ENCODE assay signal across 8 mouse cellular contexts in the genomic region with DNA sequence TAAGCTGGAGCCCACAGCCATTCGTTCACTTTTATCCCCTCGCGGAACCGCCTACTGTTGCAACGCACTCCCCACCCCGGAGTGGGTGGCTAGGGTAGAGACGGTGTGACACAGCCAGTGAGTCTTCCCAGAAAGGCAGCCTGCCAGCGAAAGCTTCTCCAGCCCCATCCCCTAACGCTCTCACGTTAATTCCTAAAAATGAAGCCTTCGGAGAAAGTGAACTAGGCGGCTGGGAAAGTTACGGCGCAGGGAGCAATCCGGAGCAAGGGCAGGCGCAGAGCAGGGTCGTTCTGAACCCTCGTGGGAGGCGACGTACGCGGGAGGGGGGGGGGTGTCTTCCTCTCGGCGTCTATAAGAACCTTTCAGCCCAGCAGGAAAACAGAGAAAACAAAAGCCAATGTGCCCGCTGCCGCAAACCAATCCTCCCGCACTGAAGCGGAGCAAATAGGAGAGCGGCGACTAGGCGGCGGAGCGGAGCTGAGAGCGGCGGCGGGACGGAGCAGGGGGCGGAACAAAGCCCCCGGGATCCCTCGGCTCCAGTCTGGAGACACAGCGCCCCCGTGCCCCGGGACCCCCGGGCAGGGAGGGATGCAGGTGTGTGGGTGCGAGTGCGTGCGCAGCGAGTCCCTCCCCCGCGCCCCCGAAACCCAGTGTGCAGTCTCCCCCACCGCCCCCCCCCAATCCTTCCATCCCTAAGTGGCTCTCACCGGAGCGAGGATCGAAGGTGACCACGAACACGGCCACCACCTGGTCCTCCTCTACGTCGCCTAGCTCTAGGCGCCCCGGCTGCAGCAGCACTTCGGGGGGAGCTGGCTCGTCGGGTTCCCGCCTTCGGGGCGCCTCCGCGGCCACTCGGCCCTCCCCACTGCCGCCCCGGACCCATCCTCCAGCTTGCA. TPM values are rescaled to one million over a fixed set of nuclear protein-coding genes. Genes with fewer than 3 reads are reported as not detected.
DNase-seq lines count a peak whose midpoint lies in the region; ATAC-seq and TF ChIP-seq lines count a peak whose summit lies in the region.

No protein-coding gene starts in this region.

- peak overlapping the region; percentile 82 for H3K4me3 ChIP-seq in bone marrow macrophage, adult 2 months (ENCODE audit: insufficient read depth, low read length)
- H3K4me3 ChIP-seq in forebrain, embryonic 11.5 days (ENCODE audit: low read depth, low read length), result peak overlapping the region; percentile 78
- H3K4me3 ChIP-seq in lung, postnatal 0 days (ENCODE audit: low read depth, low read length), result peak overlapping the region; percentile 69

- no peak for TF ChIP-seq CTCF in bone marrow macrophage, adult 2 months (IDR thresholded peaks at IDR 0.05; ENCODE audit: low read depth, low read length)
- peak; percentile 41 for TF ChIP-seq CTCF in lung, postnatal 0 days (IDR thresholded peaks at IDR 0.05)

- no peak for TF ChIP-seq POLR2A in bone marrow macrophage, adult 2 months (IDR thresholded peaks at IDR 0.05; ENCODE audit: borderline replicate concordance, low read depth, low read length)

- peak overlapping the region; percentile 87 for H3K4me2 ChIP-seq in forebrain, embryonic 11.5 days (ENCODE audit: low read depth, low read length, severe bottlenecking)
- peak overlapping the region; percentile 97 for H3K4me2 ChIP-seq in lung, postnatal 0 days (replicated peaks; ENCODE audit: low read depth, low read length)

- under 1% methylated on average over 67 of the region's 72 CpGs for WGBS in forebrain, embryonic 11.5 days
- under 1% methylated on average over 45 of the region's 72 CpGs for WGBS in lung, postnatal 0 days

- H3K4me1 ChIP-seq in bone marrow macrophage, adult 2 months (ENCODE audit: control insufficient read depth, insufficient read depth, low read length), result peaks cover 9% of the 10 kb centered on the region
- H3K4me1 ChIP-seq in forebrain, embryonic 11.5 days (replicated peaks; ENCODE audit: control insufficient read depth, insufficient read depth, low read length), result no peaks in the 10 kb centered on the region; the same call in 1 of the 2 replicates
- peaks cover 2% of the 10 kb centered on the region for H3K4me1 ChIP-seq in lung, postnatal 0 days (ENCODE audit: insufficient read depth, low read depth, low read length)

- no peak for TF ChIP-seq EP300 in lung, postnatal 0 days (IDR thresholded peaks at IDR 0.05)

- H3K27me3 ChIP-seq in forebrain, embryonic 11.5 days (ENCODE audit: control insufficient read depth, insufficient read depth, low read length), result no peaks in the 10 kb centered on the region; the same call in 1 of the 2 replicates
- H3K27me3 ChIP-seq in lung, postnatal 0 days (replicated peaks; ENCODE audit: insufficient read depth, low read length), result no peaks in the 10 kb centered on the region

- H3K27ac ChIP-seq in bone marrow macrophage, adult 2 months (ENCODE audit: insufficient read depth, low read depth, low read length), result no peak overlapping the region
- H3K27ac ChIP-seq in forebrain, embryonic 11.5 days (ENCODE audit: low read depth, low read length), result peak overlapping the region; percentile 66
- H3K27ac ChIP-seq in lung, postnatal 0 days (ENCODE audit: low read length), result peak overlapping the region; percentile 26; the same call in 1 of the 2 replicates

- H3K9ac ChIP-seq in forebrain, embryonic 11.5 days (ENCODE audit: low read length), result peak overlapping the region; percentile 84
- H3K9ac ChIP-seq in lung, postnatal 0 days (replicated peaks; ENCODE audit: low read depth), result peak overlapping the region; percentile 59

- peak; percentile 79 for ATAC-seq in forebrain, embryonic 11.5 days (replicated peaks; ENCODE audit: low FRiP score)
- peak; percentile 7 to 37; a peak in 2 of 4 replicates for ATAC-seq in hematopoietic stem cell, adult 5-6 weeks (replicated peaks in 1 of 2; ENCODE audit: insufficient read depth in 1 of 2, low FRiP score in 2 of 2, low TSS enrichment in 1 of 2, low read depth in 1 of 2, poor library complexity in 2 of 2, severe bottlenecking in 2 of 2)
- peak; percentile 58 for ATAC-seq in lung, postnatal 0 days

- H3K9me3 ChIP-seq in forebrain, embryonic 11.5 days (ENCODE audit: control insufficient read depth, low read length), result no peaks in the 10 kb centered on the region
- no peaks in the 10 kb centered on the region for H3K9me3 ChIP-seq in lung, postnatal 0 days (ENCODE audit: low read length)

- DNase-seq in ES-CJ7 (ENCODE audit: low read depth, low spot score), result peak; percentile 45
- peak; percentile 84 for DNase-seq in forebrain, embryonic 11.5 days (ENCODE audit: low spot score)
- DNase-seq in layer of hippocampus, adult 9-11 months, result peak; percentile 66
- peak; percentile 45 for DNase-seq in lung, postnatal 0 days (ENCODE audit: low spot score)
- DNase-seq in retina, embryonic 14.5 days (ENCODE audit: low spot score), result peak; percentile 71
- peak; percentile 58 for DNase-seq in yolk sac, embryonic 10.5 days (ENCODE audit: low spot score)

- no peaks in the 10 kb centered on the region for H3K36me3 ChIP-seq in forebrain, embryonic 11.5 days (ENCODE audit: control insufficient read depth, insufficient read depth, low read length)
- H3K36me3 ChIP-seq in lung, postnatal 0 days (ENCODE audit: insufficient read depth, low read length), result no peaks in the 10 kb centered on the region

RNA-seq across cellular contexts. Expression of a gene that starts 0.5 kb away (rescaled TPM):
- 3.2 and 3.8 TPM in 2 replicates for polyA plus RNA-seq in bone marrow macrophage, adult 2 months (2012; ENCODE audit: insufficient read depth, insufficient read length, missing spikeins)
- polyA plus RNA-seq in forebrain, embryonic 11.5 days (2014; fragmentation: Nextera tagmentation; extraction: Ambion mirVana), result 19.9 and 21.9 TPM in 2 replicates
- total RNA-seq in hematopoietic stem cell, adult 5-6 weeks (2017), result 8.0 and 12.4 TPM in 2 replicates
- 7.5 and 9.8 TPM in 2 replicates for polyA plus RNA-seq in lung, postnatal 0 days (2015; fragmentation: Nextera tagmentation; extraction: Ambion mirVana)

RNA-seq across cellular contexts. Expression of a gene that starts 3.5 kb away (rescaled TPM):
- polyA plus RNA-seq in bone marrow macrophage, adult 2 months (2012; ENCODE audit: insufficient read depth, insufficient read length, missing spikeins), result not detected in 2 replicates
- 0.12 and 0.15 TPM in 2 replicates for polyA plus RNA-seq in forebrain, embryonic 11.5 days (2014; fragmentation: Nextera tagmentation; extraction: Ambion mirVana)
- not detected in 2 replicates for total RNA-seq in hematopoietic stem cell, adult 5-6 weeks (2017)
- not detected in 2 replicates for polyA plus RNA-seq in lung, postnatal 0 days (2015; fragmentation: Nextera tagmentation; extraction: Ambion mirVana)

RNA-seq across cellular contexts. Expression of a gene that starts 35.8 kb away (rescaled TPM):
- 49.8 and 58.1 TPM in 2 replicates for polyA plus RNA-seq in bone marrow macrophage, adult 2 months (2012; ENCODE audit: insufficient read depth, insufficient read length, missing spikeins)
- 177 and 197 TPM in 2 replicates for polyA plus RNA-seq in forebrain, embryonic 11.5 days (2014; fragmentation: Nextera tagmentation; extraction: Ambion mirVana)
- total RNA-seq in hematopoietic stem cell, adult 5-6 weeks (2017), result 134 and 145 TPM in 2 replicates
- polyA plus RNA-seq in lung, postnatal 0 days (2015; fragmentation: Nextera tagmentation; extraction: Ambion mirVana), result 100 and 105 TPM in 2 replicates

RNA-seq across cellular contexts. Expression of a gene that starts 55.6 kb away (rescaled TPM):
- not detected in 2 replicates for polyA plus RNA-seq in bone marrow macrophage, adult 2 months (2012; ENCODE audit: insufficient read depth, insufficient read length, missing spikeins)
- polyA plus RNA-seq in forebrain, embryonic 11.5 days (2014; fragmentation: Nextera tagmentation; extraction: Ambion mirVana), result not detected in 2 replicates
- 1.1 TPM in 1 of 2 replicates, not detected in the other for total RNA-seq in hematopoietic stem cell, adult 5-6 weeks (2017)
- not detected in 2 replicates for polyA plus RNA-seq in lung, postnatal 0 days (2015; fragmentation: Nextera tagmentation; extraction: Ambion mirVana)

RNA-seq across cellular contexts. Expression of a gene that starts 57.9 kb away (rescaled TPM):
- not detected in 2 replicates for polyA plus RNA-seq in bone marrow macrophage, adult 2 months (2012; ENCODE audit: insufficient read depth, insufficient read length, missing spikeins)
- 0.27 TPM in 1 of 2 replicates, not detected in the other for polyA plus RNA-seq in forebrain, embryonic 11.5 days (2014; fragmentation: Nextera tagmentation; extraction: Ambion mirVana)
- not detected in 2 replicates for total RNA-seq in hematopoietic stem cell, adult 5-6 weeks (2017)
- polyA plus RNA-seq in lung, postnatal 0 days (2015; fragmentation: Nextera tagmentation; extraction: Ambion mirVana), result not detected in 2 replicates

Comparison
In these comparisons a context has a peak if more than half of its experiments do, and no peak if none do; other contexts are left out.
1. ATAC-seq: peak in every context shown above with its lines; median percentile 79 in forebrain, embryonic 11.5 days; 58 in lung, postnatal 0 days; 22 in hematopoietic stem cell, adult 5-6 weeks.